Mouse (Mus musculus) ES-E14 (cell line): ENCODE measurements around the gene Rgp1. TPM values are rescaled to one million over a fixed set of nuclear protein-coding genes. Genes with fewer than 3 reads are reported as not detected.
A peak's percentile ranks its signal among the peaks of the same experiment; 100 is the strongest.

ENCODE experiments used
- DNase-seq: peaks from one replicate; pipeline ENCODE4 v3.0.0-alpha.2; 2013; ENCODE audit warnings: low read depth, low spot score
- H3K27ac ChIP-seq: 2 replicates; pipeline ENCODE4 v1.5.1; 2012; ENCODE audit warnings: low read depth, mild to moderate bottlenecking, low read length, moderate library complexity, mixed read lengths; ENCODE audit not compliant: poor library complexity, insufficient read depth, severe bottlenecking
- H3K36me3 ChIP-seq: 2 replicates; pipeline ENCODE4 v1.6.1; 2012; ENCODE audit warnings: mild to moderate bottlenecking, low read length, moderate library complexity, mixed read lengths; ENCODE audit not compliant: control insufficient read depth, poor library complexity, insufficient read depth, severe bottlenecking
- H3K4me1 ChIP-seq, 2 experiments: fragments of 150-350 bp in 1 of 2; sonication (generic) in 1 of 2; 2 replicates each; pipeline ENCODE4 v1.6.1; 2012; ENCODE audit warnings: low read length in 2 of 2, mild to moderate bottlenecking in 1 of 2, mixed read lengths in 1 of 2; ENCODE audit not compliant: control insufficient read depth in 2 of 2, insufficient read depth in 2 of 2, poor library complexity in 1 of 2
- H3K4me3 ChIP-seq, 2 experiments: fragments of 150-350 bp in 1 of 2; sonication (generic) in 1 of 2; 2 replicates each; pipeline ENCODE4 v1.5.1; 2012; ENCODE audit warnings: low read length in 2 of 2, low read depth in 1 of 2, mild to moderate bottlenecking in 1 of 2, mixed read lengths in 1 of 2; ENCODE audit not compliant: insufficient read depth in 1 of 2, poor library complexity in 1 of 2, severe bottlenecking in 1 of 2
- H3K9ac ChIP-seq: 2 replicates; pipeline ENCODE4 v1.6.1; 2012; ENCODE audit warnings: low read depth, mild to moderate bottlenecking, low read length, mixed read lengths; ENCODE audit not compliant: poor library complexity, insufficient read depth, severe bottlenecking
- H3K9me3 ChIP-seq: fragments of 150-350 bp; sonication (generic); 2 replicates; pipeline ENCODE4 v1.6.1; 2012; ENCODE audit warnings: low read depth, mild to moderate bottlenecking, low read length; ENCODE audit not compliant: control insufficient read depth, insufficient read depth
- CHD2 ChIP-seq: IDR thresholded peaks from 2 replicates; pipeline ENCODE4 v1.6.1; 2014; ENCODE audit warnings: mild to moderate bottlenecking, low read depth, low read length, inconsistent platforms
- HCFC1 ChIP-seq: IDR thresholded peaks from 2 replicates; pipeline ENCODE4 v1.6.1; 2012; ENCODE audit warnings: low read length, inconsistent platforms, borderline replicate concordance; ENCODE audit not compliant: insufficient read depth
- MAFK ChIP-seq: IDR thresholded peaks from 2 replicates; pipeline ENCODE4 v1.6.1; 2014; ENCODE audit warnings: mild to moderate bottlenecking, low read depth, low read length, inconsistent platforms; ENCODE audit not compliant: insufficient read depth
- ZC3H11A ChIP-seq: IDR thresholded peaks from 2 replicates; pipeline ENCODE4 v1.6.1; 2012; ENCODE audit warnings: low read depth, mild to moderate bottlenecking, inconsistent platforms, low read length, borderline replicate concordance
- ZNF384 ChIP-seq: IDR thresholded peaks from 2 replicates; pipeline ENCODE4 v1.6.1; 2012; ENCODE audit warnings: low read depth, low read length, inconsistent platforms
- in situ Hi-C, 2 experiments: fragments of 600-800 bp; cut with MboI; formaldehyde crosslinking; loops; one replicate each; pipeline ENCODE4 v1.15.1; 2025; ENCODE audit warnings: low sequenced_read_pairs in 2 of 2, inconsistent platforms in 1 of 2; ENCODE audit not compliant: unreplicated experiment in 2 of 2
- total RNA-seq: library from RNA; depleted of rRNA; stranded (reverse); fragments of 300-350 nt; gene quantifications from 2 replicates; pipeline ENCODE4 v1.2.3, GENCODE M21; 2012

Rgp1 gene
- total RNA-seq, 1 experiment: 27.1 TPM

DNA sequence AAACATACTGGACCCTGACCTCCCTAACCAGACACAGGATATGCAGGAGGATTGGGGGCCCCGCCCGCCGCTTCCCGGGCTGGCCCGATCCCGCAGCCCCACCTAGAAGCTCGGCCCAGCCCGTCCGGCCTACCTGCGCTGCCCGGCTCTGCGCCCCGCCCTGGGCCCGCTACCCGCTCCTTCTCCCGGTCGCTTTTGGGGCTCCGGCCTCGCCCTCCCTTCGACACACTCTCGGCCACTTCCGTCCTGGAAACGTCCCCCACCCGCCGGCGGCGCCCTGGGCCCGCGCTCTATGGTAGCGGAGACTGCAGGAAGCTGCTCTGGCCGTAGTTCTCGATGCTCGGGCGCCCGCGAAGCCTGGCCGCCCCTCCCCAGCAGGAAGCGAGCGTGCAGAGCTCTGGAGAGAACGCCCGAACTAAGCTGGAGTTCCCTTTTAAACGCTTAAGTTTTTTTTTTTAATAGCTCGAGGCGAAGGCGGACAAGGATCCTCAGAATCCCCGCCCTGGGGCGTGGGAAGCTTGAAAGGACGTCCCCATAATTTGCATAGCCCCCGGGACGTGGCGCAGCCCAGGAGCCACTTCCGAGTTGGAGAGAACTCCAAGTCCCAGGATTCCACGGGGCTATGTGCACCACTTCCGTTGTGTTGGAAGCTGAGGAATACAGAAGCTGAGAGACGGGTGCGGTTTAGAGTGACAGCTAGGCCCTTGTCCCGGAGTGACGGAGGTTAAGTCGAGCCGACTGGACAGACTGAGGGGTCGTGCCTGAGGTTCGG is 16.3 kb upstream of the Rgp1 start, which contains the start of the genes Creb3 and Tln1:
Gene Creb3 (plus strand): TSS at position 336 of the 772 bp plus-strand sequence.
Gene Tln1 (minus strand): TSS at position 695 of the 772 bp plus-strand sequence.
- Histone ChIP-seq H3K27ac (peak within 1 kb of the TSS; percentile 87), H3K9me3 (no peaks in the 10 kb centered on the region), H3K9ac (peak within 1 kb of the TSS; percentile 81), H3K4me3 (peak within 1 kb of the TSS; percentile 72 to 73), H3K36me3 (peaks cover 11% of the 10 kb centered on the region), H3K4me1 (peaks cover 17 to 30% of the 10 kb centered on the region in 2 experiments)
- TF ChIP-seq CHD2 (no peak), ZC3H11A (no peak), MAFK (no peak), HCFC1 (peak; percentile 93), ZNF384 (peak; percentile 88)
- peak; percentile 99 for DNase-seq
- in situ Hi-C loops: no loop called here

DNA sequence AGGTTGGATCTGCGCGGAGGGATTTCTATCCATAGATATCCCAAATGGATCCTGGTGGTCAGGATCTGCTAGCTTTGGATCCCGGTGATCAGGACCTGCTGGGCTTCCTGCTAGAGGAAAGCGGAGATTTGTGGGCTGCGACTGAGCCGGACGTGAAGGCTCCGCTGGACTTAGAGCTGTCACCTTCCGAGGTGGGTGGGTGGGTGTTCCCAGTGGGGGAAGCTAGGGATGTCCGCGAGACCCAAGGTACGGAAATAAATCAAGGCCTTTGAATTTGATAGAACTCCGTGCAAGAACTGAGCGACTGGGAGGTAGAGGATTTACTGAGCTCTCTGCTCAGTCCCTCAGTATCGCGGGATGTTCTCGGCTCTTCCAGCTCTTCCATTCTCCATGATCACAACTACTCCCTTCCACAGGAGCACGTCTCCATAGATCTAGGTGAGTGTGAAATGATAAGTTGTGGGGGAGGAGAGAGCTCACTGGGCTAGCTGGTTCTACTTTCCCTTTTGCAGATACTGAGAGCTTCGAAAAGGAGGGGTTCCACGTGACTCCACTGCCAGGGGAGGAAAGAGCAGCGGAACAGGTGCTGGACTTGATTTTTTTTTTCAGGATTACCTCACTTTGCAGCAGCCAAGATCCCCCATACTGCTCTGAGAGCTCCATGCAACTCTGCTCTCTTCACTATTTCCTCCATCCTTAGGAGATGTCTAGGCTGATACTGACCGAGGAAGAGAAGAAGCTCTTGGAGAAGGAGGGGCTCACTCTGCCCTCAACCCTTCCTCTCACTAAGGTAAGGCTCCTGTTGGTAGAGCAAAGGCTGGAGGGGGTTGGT is 15.5 kb upstream of the Rgp1 start:
- Histone ChIP-seq H3K4me3 (peak overlapping the region; percentile 72 to 73), H3K4me1 (peaks cover 10 to 22% of the 10 kb centered on the region in 2 experiments), H3K9me3 (no peaks in the 10 kb centered on the region), H3K9ac (peak overlapping the region; percentile 80), H3K27ac (no peak overlapping the region), H3K36me3 (peaks cover 19% of the 10 kb centered on the region)
- in situ Hi-C loops: no loop called here
- TF ChIP-seq MAFK (no peak), HCFC1 (no peak), ZNF384 (no peak)
- no peak for DNase-seq

DNA sequence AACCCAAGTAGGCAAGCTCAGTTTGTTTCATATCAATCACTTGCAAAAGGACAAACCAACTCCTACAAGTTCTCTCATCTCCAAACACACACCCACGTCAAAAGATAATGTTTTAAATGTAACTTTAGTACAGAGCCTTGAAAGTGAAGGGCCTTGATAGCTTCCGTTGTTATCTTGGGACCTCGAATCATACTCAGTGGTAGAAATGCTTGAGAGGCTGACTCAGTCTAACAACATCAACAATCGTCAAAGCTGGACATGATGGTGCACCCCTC is 15.0 kb upstream of the Rgp1 start:
- in situ Hi-C loops: no loop called here

DNA sequence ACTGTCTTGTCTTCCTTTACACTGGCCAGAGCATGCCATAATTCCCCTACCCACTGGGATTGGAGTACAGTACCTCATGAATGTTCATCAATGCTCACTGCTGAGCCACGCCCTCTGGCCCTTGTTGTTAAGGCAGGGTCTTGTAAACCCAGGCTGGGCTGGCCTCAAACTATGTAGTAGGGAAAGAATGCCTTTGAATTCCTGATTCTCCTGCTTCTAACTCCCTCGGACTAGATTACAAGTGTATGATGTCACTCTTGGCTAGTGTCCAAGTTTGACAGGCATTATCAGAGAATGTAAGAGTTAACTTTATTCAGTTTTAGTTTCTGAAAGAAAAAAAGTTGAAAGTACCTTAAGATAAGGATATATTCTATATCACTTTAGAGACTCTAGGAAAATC is 14.3 kb upstream of the Rgp1 start:
- in situ Hi-C loops: no loop called here
- no peak overlapping the region for H3K4me3 ChIP-seq
- H3K36me3 ChIP-seq: peaks cover 28% of the 10 kb centered on the region
- no peaks in the 10 kb centered on the region for H3K9me3 ChIP-seq
- no peak overlapping the region for H3K27ac ChIP-seq
- DNase-seq: no peak
- peaks cover 3 to 17% of the 10 kb centered on the region in 2 experiments for H3K4me1 ChIP-seq
- TF ChIP-seq ZC3H11A (no peak), MAFK (no peak), HCFC1 (no peak), ZNF384 (no peak), CHD2 (no peak)
- no peak overlapping the region for H3K9ac ChIP-seq

More for the DNA sequence above, 15.0 kb upstream of the Rgp1 start:
- Histone ChIP-seq H3K27ac (no peak overlapping the region), H3K36me3 (peaks cover 25% of the 10 kb centered on the region), H3K9ac (no peak overlapping the region), H3K9me3 (no peaks in the 10 kb centered on the region), H3K4me3 (no peak overlapping the region; a peak in 1 of 4 replicates), H3K4me1 (peaks cover 5 to 20% of the 10 kb centered on the region in 2 experiments)
- no peak for DNase-seq
- no peak for TF ChIP-seq ZNF384
- TF ChIP-seq CHD2: no peak
- TF ChIP-seq MAFK: no peak
- no peak for TF ChIP-seq HCFC1
- no peak for TF ChIP-seq ZC3H11A
